Mouse (Mus musculus): Measurements from ENCODE around the gene Actr5. TPM values are rescaled to one million over a fixed set of nuclear protein-coding genes. Genes with fewer than 3 reads are reported as not detected.
A peak's percentile ranks its signal among the peaks of the same experiment; 100 is the strongest.

The Actr5 gene
- polyA plus RNA-seq, 1 experiment, result 7.7 TPM

DNA sequence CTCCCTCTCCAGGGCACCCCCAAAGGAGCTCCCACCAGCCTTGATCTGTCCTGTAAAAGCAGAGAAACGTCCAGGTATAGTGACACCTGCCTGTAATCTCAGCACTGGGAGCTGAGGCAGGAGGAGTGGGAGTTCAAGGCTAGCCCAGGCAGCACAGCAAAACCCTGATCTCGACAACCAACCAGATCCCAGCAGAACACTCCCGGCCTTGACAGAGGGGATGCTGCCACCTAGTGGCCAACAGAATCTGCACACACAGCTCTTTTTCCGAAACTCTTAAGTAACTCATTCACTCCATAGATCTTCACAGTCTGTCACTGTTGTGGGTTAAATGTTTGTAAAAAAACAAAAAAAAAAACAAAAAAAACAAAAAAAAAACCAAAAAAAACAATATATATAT lies 28.3 kb downstream of the Actr5 start:
- Histone ChIP-seq H3K4me3 (ENCODE audit: low read depth, low read length) (no peak overlapping the region), H3K4me1 (ENCODE audit: control insufficient read depth, insufficient read depth, insufficient read length, low read length) (0 out of 2 replicates have a peak, but pooled peaks cover under 1% of the 10 kb centered on the region), H3K27me3 (ENCODE audit: control insufficient read depth, insufficient read depth, low read length) (no peaks in the 10 kb centered on the region), H3K27ac (ENCODE audit: insufficient read depth, low read depth, low read length) (no peak overlapping the region), H3K36me3 (ENCODE audit: control insufficient read depth, insufficient read depth, low read length) (no peaks in the 10 kb centered on the region)
- WGBS, result 8% methylated on average over 4 of the region's 4 CpGs
- TF ChIP-seq POLR2A (IDR thresholded peaks at IDR 0.05; ENCODE audit: low read depth, low read length) (no peak), CTCF (IDR thresholded peaks at IDR 0.05; ENCODE audit: extremely low read depth, insufficient read length, insufficient replicate concordance, low read depth, low read length) (peak; percentile 89)

DNA sequence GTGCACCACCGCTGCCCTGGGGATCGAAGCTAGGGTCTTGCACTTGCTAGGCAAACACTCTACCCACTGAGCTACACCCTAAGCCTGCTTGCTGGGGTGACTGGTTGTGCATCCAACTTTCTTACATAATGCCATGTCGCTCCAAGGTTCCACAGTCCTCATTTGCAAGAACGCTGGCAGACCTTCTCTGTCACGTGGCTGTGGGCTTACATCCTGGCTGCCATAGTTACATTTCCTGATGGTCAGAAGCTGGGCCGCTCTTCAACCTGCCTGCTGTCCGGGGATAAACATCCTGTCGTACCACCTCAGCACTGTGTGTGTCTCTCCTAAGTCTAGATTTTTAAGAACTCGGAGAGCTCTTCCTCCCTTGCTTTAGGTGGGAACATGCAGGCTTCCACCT lies 30.0 kb downstream of the Actr5 start:
- Histone ChIP-seq H3K4me3 (ENCODE audit: low read depth, low read length) (no peak overlapping the region), H3K27ac (ENCODE audit: insufficient read depth, low read depth, low read length) (no peak overlapping the region), H3K36me3 (ENCODE audit: control insufficient read depth, insufficient read depth, low read length) (no peaks in the 10 kb centered on the region), H3K4me1 (ENCODE audit: control insufficient read depth, insufficient read depth, insufficient read length, low read length) (peaks cover 11% of the 10 kb centered on the region; the same call in 1 of the 2 replicates), H3K27me3 (ENCODE audit: control insufficient read depth, insufficient read depth, low read length) (no peaks in the 10 kb centered on the region)
- no peak for TF ChIP-seq POLR2A (IDR thresholded peaks at IDR 0.05; ENCODE audit: low read depth, low read length)
- TF ChIP-seq CTCF (IDR thresholded peaks at IDR 0.05; ENCODE audit: extremely low read depth, insufficient read length, insufficient replicate concordance, low read depth, low read length), result no peak
- WGBS, result 73% methylated on average over 9 of the region's 9 CpGs

DNA sequence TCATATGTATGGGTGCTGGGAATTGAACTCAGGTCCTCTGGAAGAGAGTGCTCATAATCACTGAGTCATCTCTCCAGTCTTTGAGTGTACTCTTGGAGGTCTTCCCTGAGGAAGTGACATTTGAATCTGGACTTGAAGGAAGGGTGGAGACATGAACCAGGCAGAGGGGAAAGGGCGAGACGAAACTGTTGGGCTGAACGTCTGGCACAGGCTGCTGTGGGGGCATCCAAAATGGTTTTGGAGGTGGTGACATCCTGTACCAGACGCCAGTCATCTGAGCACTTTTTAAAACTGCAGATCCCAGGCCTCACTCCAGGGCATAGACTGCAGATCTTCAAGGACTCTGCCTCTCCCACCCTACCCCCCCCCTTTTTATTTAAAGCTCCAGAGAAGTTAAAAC lies 31.1 kb downstream of the Actr5 start:
- TF ChIP-seq CTCF (IDR thresholded peaks at IDR 0.05; ENCODE audit: extremely low read depth, insufficient read length, insufficient replicate concordance, low read depth, low read length), result no peak
- no peak for TF ChIP-seq POLR2A (IDR thresholded peaks at IDR 0.05; ENCODE audit: low read depth, low read length)
- H3K36me3 ChIP-seq (ENCODE audit: control insufficient read depth, insufficient read depth, low read length), result no peaks in the 10 kb centered on the region
- H3K4me3 ChIP-seq (ENCODE audit: low read depth, low read length), result no peak overlapping the region
- H3K27ac ChIP-seq (ENCODE audit: insufficient read depth, low read depth, low read length), result no peak overlapping the region
- WGBS, result 87% methylated on average over 4 of the region's 4 CpGs
- H3K4me1 ChIP-seq (ENCODE audit: control insufficient read depth, insufficient read depth, insufficient read length, low read length), result peaks cover 11% of the 10 kb centered on the region; the same call in 1 of the 2 replicates
- H3K27me3 ChIP-seq (ENCODE audit: control insufficient read depth, insufficient read depth, low read length), result no peaks in the 10 kb centered on the region

DNA sequence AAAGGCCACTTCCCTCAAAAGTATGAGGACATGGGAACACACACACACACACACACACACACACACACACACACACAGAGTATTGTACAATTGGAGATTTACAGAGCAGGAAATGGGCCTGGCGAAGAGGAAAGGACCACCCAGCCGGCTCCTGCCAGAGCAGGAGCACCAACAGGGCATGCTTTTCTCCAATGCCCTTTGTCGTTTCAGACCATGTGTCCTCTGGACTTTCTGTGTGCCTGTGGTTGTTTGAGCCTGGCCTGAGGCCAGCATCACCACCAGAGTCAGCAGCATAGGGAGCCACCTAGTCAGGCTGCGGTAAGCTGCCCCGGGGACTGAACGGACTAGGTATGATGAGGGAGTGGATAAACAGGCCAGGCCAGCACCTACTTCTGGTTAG lies 34.1 kb downstream of the Actr5 start:
- no peak overlapping the region for H3K4me3 ChIP-seq (ENCODE audit: low read depth, low read length)
- H3K4me1 ChIP-seq (ENCODE audit: control insufficient read depth, insufficient read depth, insufficient read length, low read length), result peaks cover 11% of the 10 kb centered on the region; the same call in 1 of the 2 replicates
- H3K27me3 ChIP-seq (ENCODE audit: control insufficient read depth, insufficient read depth, low read length), result no peaks in the 10 kb centered on the region
- H3K27ac ChIP-seq (ENCODE audit: insufficient read depth, low read depth, low read length), result no peak overlapping the region
- no peaks in the 10 kb centered on the region for H3K36me3 ChIP-seq (ENCODE audit: control insufficient read depth, insufficient read depth, low read length)
- TF ChIP-seq CTCF (IDR thresholded peaks at IDR 0.05; ENCODE audit: extremely low read depth, insufficient read length, insufficient replicate concordance, low read depth, low read length) (no peak), POLR2A (IDR thresholded peaks at IDR 0.05; ENCODE audit: low read depth, low read length) (no peak)
- WGBS, result 9% methylated on average over 6 of the region's 6 CpGs

DNA sequence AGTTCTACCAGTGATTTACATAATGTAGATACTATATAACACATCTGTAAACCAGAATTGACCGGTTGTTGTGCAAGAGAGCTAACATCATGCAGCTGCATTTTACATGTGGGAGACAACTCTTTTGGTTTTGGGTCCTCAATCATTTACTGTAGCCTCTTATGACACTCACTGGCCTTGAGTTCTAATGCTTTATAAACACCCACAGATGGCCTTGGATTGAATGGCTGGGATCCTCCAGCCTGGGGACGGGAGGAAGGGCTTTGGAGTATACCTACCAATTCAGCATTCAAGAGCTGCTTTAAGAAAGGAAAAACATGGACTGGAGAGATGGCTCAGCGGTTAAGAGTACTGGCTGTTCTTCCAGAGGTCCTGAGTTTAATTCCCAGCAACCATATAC lies 34.7 kb downstream of the Actr5 start:
- H3K4me1 ChIP-seq (ENCODE audit: control insufficient read depth, insufficient read depth, insufficient read length, low read length), result peaks cover 11% of the 10 kb centered on the region; the same call in 1 of the 2 replicates
- 68% methylated on average over 3 of the region's 3 CpGs for WGBS
- TF ChIP-seq POLR2A (IDR thresholded peaks at IDR 0.05; ENCODE audit: low read depth, low read length), result no peak
- TF ChIP-seq CTCF (IDR thresholded peaks at IDR 0.05; ENCODE audit: extremely low read depth, insufficient read length, insufficient replicate concordance, low read depth, low read length), result no peak
- H3K27ac ChIP-seq (ENCODE audit: insufficient read depth, low read depth, low read length), result no peak overlapping the region
- H3K27me3 ChIP-seq (ENCODE audit: control insufficient read depth, insufficient read depth, low read length), result no peaks in the 10 kb centered on the region
- no peaks in the 10 kb centered on the region for H3K36me3 ChIP-seq (ENCODE audit: control insufficient read depth, insufficient read depth, low read length)
- H3K4me3 ChIP-seq (ENCODE audit: low read depth, low read length), result no peak overlapping the region

GRCm38 (mm10) chr2:158665098-158665497 lies 40.4 kb downstream of the Actr5 start, which contains the start of gene Ppp1r16b:
TSS of gene Ppp1r16b (plus strand) at chr2:158665398.
- 0 out of 2 replicates have a peak, but pooled peaks cover 3% of the 10 kb centered on the region for H3K27me3 ChIP-seq (ENCODE audit: control insufficient read depth, insufficient read depth, low read length)
- TF ChIP-seq CTCF (IDR thresholded peaks at IDR 0.05; ENCODE audit: extremely low read depth, insufficient read length, insufficient replicate concordance, low read depth, low read length) (no peak), POLR2A (IDR thresholded peaks at IDR 0.05; ENCODE audit: low read depth, low read length) (no peak)
- WGBS, result 61% methylated on average over 4 of the region's 4 CpGs
- no peaks in the 10 kb centered on the region for H3K36me3 ChIP-seq (ENCODE audit: control insufficient read depth, insufficient read depth, low read length)
- H3K4me1 ChIP-seq (ENCODE audit: control insufficient read depth, insufficient read depth, insufficient read length, low read length), result peaks cover 24% of the 10 kb centered on the region
- H3K27ac ChIP-seq (ENCODE audit: insufficient read depth, low read depth, low read length), result no peak within 1 kb of the TSS; the same call in 1 of the 2 replicates
- H3K4me3 ChIP-seq (ENCODE audit: low read depth, low read length), result no peak within 1 kb of the TSS

- H3K27ac ChIP-seq (ENCODE audit: insufficient read depth, low read depth, low read length), result peak overlapping the region; percentile 61
- TF ChIP-seq POLR2A (IDR thresholded peaks at IDR 0.05; ENCODE audit: low read depth, low read length) (no peak), CTCF (IDR thresholded peaks at IDR 0.05; ENCODE audit: extremely low read depth, insufficient read length, insufficient replicate concordance, low read depth, low read length) (no peak)
- WGBS, result 40% methylated on average over 13 of the region's 13 CpGs
- H3K4me1 ChIP-seq (ENCODE audit: control insufficient read depth, insufficient read depth, insufficient read length, low read length), result peaks cover 26% of the 10 kb centered on the region
- H3K27me3 ChIP-seq (ENCODE audit: control insufficient read depth, insufficient read depth, low read length), result 0 out of 2 replicates have a peak, but pooled peaks cover 3% of the 10 kb centered on the region
- no peaks in the 10 kb centered on the region for H3K36me3 ChIP-seq (ENCODE audit: control insufficient read depth, insufficient read depth, low read length)
- peak overlapping the region; percentile 77; the same call in 1 of the 2 replicates for H3K4me3 ChIP-seq (ENCODE audit: low read depth, low read length)
These were observed 41.5 kb downstream of the Actr5 start for GRCm38 (mm10) chr2:158666071-158666800.
